Mouse (Mus musculus): ENCODE measurements around the gene Pradc1. TPM values are rescaled to one million over a fixed set of nuclear protein-coding genes. Genes with fewer than 3 reads are reported as not detected.

Gene Pradc1
- polyA plus RNA-seq, 1 experiment = 9.6 TPM

DNA sequence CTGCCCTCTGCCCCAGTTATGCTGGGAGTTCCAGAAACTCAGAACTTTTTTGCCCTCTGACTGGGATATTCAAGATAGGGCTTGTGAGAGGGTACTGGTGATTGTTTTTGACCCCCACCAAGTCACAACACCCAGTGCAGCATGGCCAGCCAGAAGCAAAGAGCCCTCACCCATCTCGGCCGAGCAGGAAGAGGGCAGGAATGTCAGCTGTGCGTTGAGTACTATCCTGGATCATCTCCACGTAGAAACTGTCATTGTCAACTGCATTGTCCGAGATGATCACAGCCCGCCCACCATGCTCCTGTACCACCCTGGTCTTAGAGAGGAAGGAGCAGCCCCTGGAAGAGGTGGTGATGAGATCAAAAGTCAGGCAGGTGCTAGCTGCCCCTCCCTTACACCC is 4.4 kb downstream of the Pradc1 start:
- no peaks in the 10 kb centered on the region for H3K4me1 ChIP-seq (ENCODE audit: control insufficient read depth, insufficient read depth, low read length)
- TF ChIP-seq EP300 (IDR thresholded peaks at IDR 0.05; ENCODE audit: insufficient read depth, low read depth, low read length) (no peak), POLR2A (IDR thresholded peaks at IDR 0.05; ENCODE audit: insufficient read depth, low read length) (no peak), CTCF (IDR thresholded peaks at IDR 0.05; ENCODE audit: low read depth, low read length) (no peak)
- no peak overlapping the region for H3K9ac ChIP-seq (ENCODE audit: low read depth, poor library complexity, severe bottlenecking)
- no peaks in the 10 kb centered on the region for H3K27me3 ChIP-seq (ENCODE audit: control insufficient read depth, insufficient read depth, low read length, poor library complexity, severe bottlenecking)
- no peak overlapping the region for H3K4me3 ChIP-seq (ENCODE audit: low read depth, low read length)
- H3K9me3 ChIP-seq (replicated peaks; ENCODE audit: control insufficient read depth, insufficient read depth, low read length, poor library complexity, severe bottlenecking) = no peaks in the 10 kb centered on the region
- H3K36me3 ChIP-seq (ENCODE audit: control insufficient read depth, insufficient read depth, low read length, poor library complexity, severe bottlenecking) = 0 out of 2 replicates have a peak, but pooled peaks cover 8% of the 10 kb centered on the region
- H3K27ac ChIP-seq (ENCODE audit: insufficient read depth, low read length) = no peak overlapping the region

DNA sequence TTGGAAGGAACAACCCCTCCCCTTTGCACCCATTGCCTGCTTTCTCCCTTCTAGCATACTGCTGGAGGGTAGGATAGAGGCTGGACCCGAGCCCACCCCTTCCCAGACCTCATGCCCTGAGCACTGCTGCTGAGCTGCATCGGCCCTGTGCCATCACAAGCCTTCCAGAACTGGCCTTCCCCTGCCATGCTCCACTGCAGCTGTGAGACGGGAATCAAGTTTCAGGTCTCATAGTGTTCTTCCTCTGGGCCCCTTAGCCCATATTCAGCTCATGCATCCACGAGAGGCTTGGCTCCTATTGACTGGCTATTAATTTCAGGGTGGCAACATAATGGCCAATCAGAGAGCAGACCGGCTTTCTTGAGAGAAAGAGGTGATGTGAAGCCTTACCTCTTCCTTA is 6.5 kb downstream of the Pradc1 start:
- Histone ChIP-seq H3K27ac (ENCODE audit: insufficient read depth, low read length) (no peak overlapping the region), H3K9me3 (replicated peaks; ENCODE audit: control insufficient read depth, insufficient read depth, low read length, poor library complexity, severe bottlenecking) (no peaks in the 10 kb centered on the region), H3K4me1 (ENCODE audit: control insufficient read depth, insufficient read depth, low read length) (no peaks in the 10 kb centered on the region), H3K9ac (ENCODE audit: low read depth, poor library complexity, severe bottlenecking) (no peak overlapping the region), H3K27me3 (ENCODE audit: control insufficient read depth, insufficient read depth, low read length, poor library complexity, severe bottlenecking) (no peaks in the 10 kb centered on the region), H3K36me3 (ENCODE audit: control insufficient read depth, insufficient read depth, low read length, poor library complexity, severe bottlenecking) (peaks cover 15% of the 10 kb centered on the region), H3K4me3 (ENCODE audit: low read depth, low read length) (no peak overlapping the region)
- TF ChIP-seq CTCF (IDR thresholded peaks at IDR 0.05; ENCODE audit: low read depth, low read length) (no peak), POLR2A (IDR thresholded peaks at IDR 0.05; ENCODE audit: insufficient read depth, low read length) (no peak), EP300 (IDR thresholded peaks at IDR 0.05; ENCODE audit: insufficient read depth, low read depth, low read length) (no peak)

DNA sequence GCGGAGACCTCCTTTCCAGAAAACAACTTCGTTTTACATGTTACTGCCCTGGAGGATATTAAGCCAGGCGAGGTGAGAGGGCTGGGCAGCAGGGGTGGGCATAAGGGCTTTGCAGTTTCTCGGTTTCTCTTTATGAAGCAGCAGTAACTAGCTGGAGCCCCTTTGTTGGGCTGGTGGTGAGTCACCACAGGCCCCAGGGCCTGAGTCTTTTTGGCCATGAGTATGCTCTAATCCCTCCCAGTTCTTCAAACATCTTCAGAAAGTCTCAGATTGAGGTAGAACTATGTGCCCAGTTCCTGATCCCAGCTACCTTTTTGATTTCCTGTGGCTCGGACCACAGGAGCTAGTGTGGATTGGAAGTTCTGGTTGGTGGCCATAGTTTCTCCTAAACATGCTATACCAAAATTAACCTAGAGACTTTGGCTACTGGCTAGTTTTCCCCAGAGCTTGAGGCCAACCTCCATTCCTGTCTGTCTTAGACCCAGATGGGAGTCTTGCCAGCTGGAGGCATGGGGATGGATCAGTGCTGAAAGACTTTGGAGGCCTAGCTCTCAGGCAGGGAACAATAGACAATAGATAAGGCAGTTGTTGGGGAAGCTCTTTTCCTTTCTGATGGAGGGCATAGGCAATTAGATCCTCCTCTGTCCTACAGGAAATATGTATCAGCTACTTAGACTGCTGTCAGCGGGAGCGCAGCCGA is 7.4 kb downstream of the Pradc1 start:
- Histone ChIP-seq H3K4me1 (ENCODE audit: control insufficient read depth, insufficient read depth, low read length) (no peaks in the 10 kb centered on the region), H3K9ac (ENCODE audit: low read depth, poor library complexity, severe bottlenecking) (no peak overlapping the region), H3K36me3 (ENCODE audit: control insufficient read depth, insufficient read depth, low read length, poor library complexity, severe bottlenecking) (peaks cover 21% of the 10 kb centered on the region), H3K4me3 (ENCODE audit: low read depth, low read length) (no peak overlapping the region), H3K9me3 (replicated peaks; ENCODE audit: control insufficient read depth, insufficient read depth, low read length, poor library complexity, severe bottlenecking) (no peaks in the 10 kb centered on the region), H3K27ac (ENCODE audit: insufficient read depth, low read length) (no peak overlapping the region), H3K27me3 (ENCODE audit: control insufficient read depth, insufficient read depth, low read length, poor library complexity, severe bottlenecking) (no peaks in the 10 kb centered on the region)
- TF ChIP-seq EP300 (IDR thresholded peaks at IDR 0.05; ENCODE audit: insufficient read depth, low read depth, low read length) (no peak), POLR2A (IDR thresholded peaks at IDR 0.05; ENCODE audit: insufficient read depth, low read length) (no peak), CTCF (IDR thresholded peaks at IDR 0.05; ENCODE audit: low read depth, low read length) (no peak)

DNA sequence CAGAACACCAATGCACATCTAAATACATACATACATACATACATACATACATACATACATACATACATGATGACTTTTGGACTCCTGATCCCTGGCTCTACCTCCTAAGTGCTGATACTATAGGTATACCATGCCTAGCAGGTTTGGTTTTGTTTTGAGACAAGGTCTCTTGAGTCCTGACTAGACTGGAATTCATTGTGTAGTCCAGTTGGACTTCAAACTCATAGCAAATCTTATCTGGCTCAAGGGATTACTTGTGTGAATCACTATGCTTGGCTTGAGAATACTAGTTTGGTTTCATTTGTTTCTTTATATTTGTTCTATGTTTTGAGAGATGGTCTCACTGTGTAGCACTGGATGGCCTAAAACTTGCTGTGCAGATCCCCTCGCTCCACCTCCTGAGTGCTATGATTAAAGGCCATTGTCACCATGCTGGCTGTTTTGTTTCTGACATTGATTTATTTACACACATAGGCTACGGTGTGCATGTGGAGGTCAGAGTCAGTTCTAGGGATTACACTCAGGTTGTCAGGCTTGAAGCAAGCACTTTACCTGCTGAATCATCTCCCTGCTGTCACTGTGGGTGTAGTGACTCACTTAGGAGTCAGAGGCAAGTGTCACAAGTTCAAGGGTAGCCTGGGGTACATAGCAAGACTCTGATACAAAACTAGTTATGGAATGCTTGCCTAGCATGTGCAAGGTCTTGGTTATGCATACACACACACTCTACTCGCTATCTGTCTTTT is 8.1 kb downstream of the Pradc1 start:
- Histone ChIP-seq H3K9ac (ENCODE audit: low read depth, poor library complexity, severe bottlenecking) (no peak overlapping the region), H3K9me3 (replicated peaks; ENCODE audit: control insufficient read depth, insufficient read depth, low read length, poor library complexity, severe bottlenecking) (no peaks in the 10 kb centered on the region), H3K27ac (ENCODE audit: insufficient read depth, low read length) (no peak overlapping the region), H3K4me3 (ENCODE audit: low read depth, low read length) (no peak overlapping the region), H3K36me3 (ENCODE audit: control insufficient read depth, insufficient read depth, low read length, poor library complexity, severe bottlenecking) (peaks cover 23% of the 10 kb centered on the region), H3K4me1 (ENCODE audit: control insufficient read depth, insufficient read depth, low read length) (no peaks in the 10 kb centered on the region), H3K27me3 (ENCODE audit: control insufficient read depth, insufficient read depth, low read length, poor library complexity, severe bottlenecking) (no peaks in the 10 kb centered on the region)
- TF ChIP-seq EP300 (IDR thresholded peaks at IDR 0.05; ENCODE audit: insufficient read depth, low read depth, low read length) = no peak
- no peak for TF ChIP-seq POLR2A (IDR thresholded peaks at IDR 0.05; ENCODE audit: insufficient read depth, low read length)
- TF ChIP-seq CTCF (IDR thresholded peaks at IDR 0.05; ENCODE audit: low read depth, low read length) = no peak

DNA sequence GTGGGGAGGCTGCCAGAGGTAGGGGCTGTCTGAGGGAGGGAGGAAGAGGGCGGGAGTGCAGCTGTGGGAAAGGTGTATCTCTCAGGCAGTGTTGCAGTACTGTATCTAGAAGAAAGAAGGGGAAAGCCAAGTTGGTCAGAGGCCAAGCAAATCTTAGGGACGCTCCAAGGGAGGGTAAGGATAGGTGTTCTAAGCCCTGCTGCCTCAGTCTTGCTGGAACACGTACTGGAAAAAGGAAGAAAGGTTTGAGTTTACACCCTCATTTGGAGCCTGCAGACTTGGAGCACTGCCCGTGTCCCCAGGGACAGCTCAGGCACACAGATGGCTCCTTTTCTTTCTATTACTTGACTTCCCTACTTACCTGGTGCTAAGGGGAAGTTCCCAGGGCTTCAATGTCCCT is 10.6 kb downstream of the Pradc1 start:
- no peak for TF ChIP-seq POLR2A (IDR thresholded peaks at IDR 0.05; ENCODE audit: insufficient read depth, low read length)
- no peak for TF ChIP-seq CTCF (IDR thresholded peaks at IDR 0.05; ENCODE audit: low read depth, low read length)
- TF ChIP-seq EP300 (IDR thresholded peaks at IDR 0.05; ENCODE audit: insufficient read depth, low read depth, low read length) = no peak
- Histone ChIP-seq H3K4me3 (ENCODE audit: low read depth, low read length) (no peak overlapping the region), H3K9ac (ENCODE audit: low read depth, poor library complexity, severe bottlenecking) (no peak overlapping the region), H3K27me3 (ENCODE audit: control insufficient read depth, insufficient read depth, low read length, poor library complexity, severe bottlenecking) (no peaks in the 10 kb centered on the region), H3K36me3 (ENCODE audit: control insufficient read depth, insufficient read depth, low read length, poor library complexity, severe bottlenecking) (peaks cover 24% of the 10 kb centered on the region), H3K27ac (ENCODE audit: insufficient read depth, low read length) (no peak overlapping the region), H3K9me3 (replicated peaks; ENCODE audit: control insufficient read depth, insufficient read depth, low read length, poor library complexity, severe bottlenecking) (no peaks in the 10 kb centered on the region), H3K4me1 (ENCODE audit: control insufficient read depth, insufficient read depth, low read length) (no peaks in the 10 kb centered on the region)

DNA sequence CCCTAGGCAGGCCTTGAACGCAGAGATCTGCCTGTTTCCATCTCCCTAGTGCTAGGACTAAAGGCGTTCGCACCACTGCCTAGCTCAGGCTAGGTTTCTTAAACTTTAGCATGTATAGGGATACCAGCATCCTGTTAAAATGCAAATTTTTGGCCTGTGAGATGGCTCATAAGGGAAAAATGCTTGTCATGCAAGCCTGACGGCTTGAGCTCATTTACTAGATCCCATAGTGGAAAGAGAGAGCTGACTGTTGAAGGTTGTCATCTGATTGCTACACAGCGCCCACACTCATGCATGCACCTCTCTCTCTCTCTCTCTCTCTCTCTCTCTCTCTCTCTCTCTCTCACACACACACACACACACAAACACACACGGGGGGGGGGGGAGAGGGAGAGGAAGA is 15.1 kb downstream of the Pradc1 start:
- no peaks in the 10 kb centered on the region for H3K4me1 ChIP-seq (ENCODE audit: control insufficient read depth, insufficient read depth, low read length)
- no peaks in the 10 kb centered on the region for H3K9me3 ChIP-seq (replicated peaks; ENCODE audit: control insufficient read depth, insufficient read depth, low read length, poor library complexity, severe bottlenecking)
- TF ChIP-seq EP300 (IDR thresholded peaks at IDR 0.05; ENCODE audit: insufficient read depth, low read depth, low read length) = no peak
- TF ChIP-seq POLR2A (IDR thresholded peaks at IDR 0.05; ENCODE audit: insufficient read depth, low read length) = no peak
- TF ChIP-seq CTCF (IDR thresholded peaks at IDR 0.05; ENCODE audit: low read depth, low read length) = no peak
- H3K9ac ChIP-seq (ENCODE audit: low read depth, poor library complexity, severe bottlenecking) = no peak overlapping the region
- H3K4me3 ChIP-seq (ENCODE audit: low read depth, low read length) = no peak overlapping the region
- H3K27ac ChIP-seq (ENCODE audit: insufficient read depth, low read length) = no peak overlapping the region
- H3K27me3 ChIP-seq (ENCODE audit: control insufficient read depth, insufficient read depth, low read length, poor library complexity, severe bottlenecking) = no peaks in the 10 kb centered on the region
- peaks cover 16% of the 10 kb centered on the region for H3K36me3 ChIP-seq (ENCODE audit: control insufficient read depth, insufficient read depth, low read length, poor library complexity, severe bottlenecking)
